Comparison of ENCODE assay signal across 9 mouse cellular contexts in the genomic region with DNA sequence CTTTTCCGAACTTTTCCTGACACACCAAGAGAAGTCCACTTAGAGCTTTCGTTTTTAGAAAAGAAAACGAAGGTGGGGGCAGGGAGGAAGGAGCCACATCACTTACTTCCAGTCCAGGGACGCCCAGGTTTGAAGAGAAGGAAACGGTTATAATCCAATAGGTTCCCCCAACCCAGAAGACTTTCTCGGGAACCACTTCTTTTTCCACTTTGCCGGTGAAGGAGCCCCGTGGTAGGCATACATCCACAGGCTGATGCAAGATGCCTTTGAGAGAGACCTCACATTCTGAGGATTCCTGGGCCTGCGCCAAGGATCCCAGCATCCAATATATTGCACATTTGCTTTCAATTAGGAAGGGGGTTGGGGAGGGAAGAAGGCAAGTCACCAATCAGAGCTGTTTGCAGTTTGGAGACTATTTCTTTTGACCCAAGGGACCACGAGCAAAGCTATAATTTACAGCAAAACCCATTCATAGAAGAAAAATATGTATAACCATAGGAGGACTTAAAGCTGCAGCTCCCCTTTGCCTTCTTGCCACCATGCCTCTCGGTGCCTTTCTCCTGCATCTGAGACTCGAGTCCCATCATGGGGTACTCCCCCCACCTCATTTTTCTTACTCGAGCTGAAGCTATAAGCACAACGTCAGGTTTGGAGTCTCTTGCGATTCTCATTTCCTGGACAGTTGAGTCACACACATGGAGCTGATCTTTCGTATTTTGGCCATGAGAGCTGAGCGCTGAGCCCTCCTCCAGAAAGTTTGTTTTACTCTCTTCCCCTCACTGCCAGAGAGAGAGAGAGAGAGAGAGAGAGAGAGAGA. TPM values are rescaled to one million over a fixed set of nuclear protein-coding genes. Genes with fewer than 3 reads are reported as not detected.
DNase-seq lines count a peak whose midpoint lies in the region; ATAC-seq lines count a peak whose summit lies in the region.
"Had no signal": no experiment of that assay in that cellular context is flagged by ENCODE, and none has a peak within 500 bp of the region (broad histone marks: within the 10 kb centered on the region; RNA-seq: fewer than 3 reads in every experiment).

A gene (minus strand): TSS at position 247 of the 817 bp plus-strand sequence.

- H3K4me2 ChIP-seq in liver, embryonic 12.5 days: no peak within 1 kb of the TSS

- 60% methylated on average over 17 of the region's 17 CpGs for WGBS in liver, embryonic 12.5 days (ENCODE audit: insufficient replicate concordance)

- no peak within 1 kb of the TSS; the same call in 1 of the 2 replicates for H3K4me3 ChIP-seq in liver, embryonic 12.5 days

- no peak within 1 kb of the TSS for H3K9ac ChIP-seq in liver, embryonic 12.5 days
- H3K9ac ChIP-seq: liver, embryonic 14.5 days had no signal

- no peaks in the 10 kb centered on the region for H3K9me3 ChIP-seq in liver, embryonic 12.5 days (replicated peaks)

- no peak within 1 kb of the TSS for H3K27ac ChIP-seq in liver, embryonic 12.5 days
- H3K27ac ChIP-seq: liver, embryonic 14.5 days had no signal

- no peaks in the 10 kb centered on the region for H3K36me3 ChIP-seq in liver, embryonic 12.5 days

- no peaks in the 10 kb centered on the region for H3K27me3 ChIP-seq in liver, embryonic 12.5 days (replicated peaks)

- no peak for ATAC-seq in liver, embryonic 12.5 days

- no peaks in the 10 kb centered on the region for H3K4me1 ChIP-seq in liver, embryonic 12.5 days

- peak; percentile 47 for DNase-seq in liver
- peak; percentile 78 for DNase-seq in embryo, embryonic 11.5 days (ENCODE audit: low read depth, low spot score)
- DNase-seq in heart, adult 8-10 months (ENCODE audit: low spot score): peak; percentile 64
- peak; percentile 25 for DNase-seq in kidney, adult 18-20 months
- peak; percentile 70 for DNase-seq in lung, postnatal 14 days
- DNase-seq in testis, postnatal 14 days (ENCODE audit: low spot score): peak; percentile 19
- DNase-seq in thymus, postnatal 0 days (ENCODE audit: low spot score): no peak

RNA-seq across cellular contexts. Expression of the gene that starts here (rescaled TPM):
- 2.4 and 3.1 TPM in 2 replicates for polyA plus RNA-seq in liver, embryonic 12.5 days (2016; fragmentation: Nextera tagmentation; extraction: Ambion mirVana)
- total RNA-seq in heart, adult 8-10 months (2022): 10 to 100 TPM; 18.9 to 24.8 (median 23.2) TPM
- 2.5 and 4.1 TPM in 2 replicates for polyA plus RNA-seq in thymus, postnatal 0 days (2015; fragmentation: Nextera tagmentation; extraction: Ambion mirVana)
